Mouse (Mus musculus): Measurements from ENCODE around the gene Kcnab1.
A peak's percentile ranks its signal among the peaks of the same experiment; 100 is the strongest.

- TF ChIP-seq CTCF (IDR thresholded peaks at IDR 0.05) (peak; percentile 82), EP300 (IDR thresholded peaks at IDR 0.05) (no peak)
Measured at GRCm38 (mm10) chr3:65317876-65318537, 208.8 kb downstream of the Kcnab1 start.
